Mouse (Mus musculus): ENCODE measurements around the gene Twsg1.

Twsg1 gene

DNA sequence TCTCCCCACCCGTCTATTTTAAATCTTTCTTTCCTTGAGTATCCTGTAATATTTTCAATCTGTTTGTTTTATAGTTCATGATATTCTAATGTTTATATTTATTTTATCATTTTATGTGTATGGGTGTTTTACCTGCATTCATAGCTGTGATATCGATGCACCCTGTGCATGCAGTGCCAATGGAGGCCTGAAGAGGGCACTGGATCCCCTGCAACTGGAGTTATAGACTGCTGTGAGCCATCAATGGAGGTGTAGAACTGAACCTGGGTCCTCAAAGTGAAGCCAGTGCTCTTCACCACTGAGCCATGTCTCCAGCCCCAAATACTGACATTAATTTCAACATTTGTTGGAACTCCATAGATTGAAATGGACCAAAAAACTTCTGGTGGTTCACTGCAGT lies 17.3 kb downstream of the Twsg1 start:
- in situ Hi-C loops (cut with MseI, MboI), result no loop called here

GRCm38 (mm10) chr17:65931525-65931924 lies 19.5 kb downstream of the Twsg1 start:
- in situ Hi-C loops (cut with MseI, MboI), result no loop called here

DNA sequence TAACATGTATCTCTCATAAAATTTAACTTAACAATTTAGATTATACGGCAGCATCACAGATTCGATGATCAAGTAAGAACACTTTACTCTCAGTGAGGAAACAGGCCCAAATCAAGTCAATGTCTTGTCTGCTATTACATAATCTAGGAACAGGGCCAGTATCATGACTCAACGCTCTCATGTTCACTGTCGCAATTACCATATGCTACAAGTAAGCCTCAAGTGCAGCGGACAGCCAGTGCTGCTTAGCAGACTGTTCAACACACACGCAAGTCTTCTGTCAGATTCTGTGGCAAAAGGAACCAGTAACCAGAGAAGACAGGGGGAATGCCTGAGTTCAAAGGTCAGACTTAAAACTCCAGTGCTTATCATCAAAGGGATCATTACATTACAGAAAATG lies 20.1 kb downstream of the Twsg1 start:
- in situ Hi-C loops (cut with MseI, MboI), result no loop called here

- in situ Hi-C loops (cut with MseI, MboI), result no loop called here
These were observed 20.7 kb downstream of the Twsg1 start for GRCm38 (mm10) chr17:65930158-65930826.

DNA sequence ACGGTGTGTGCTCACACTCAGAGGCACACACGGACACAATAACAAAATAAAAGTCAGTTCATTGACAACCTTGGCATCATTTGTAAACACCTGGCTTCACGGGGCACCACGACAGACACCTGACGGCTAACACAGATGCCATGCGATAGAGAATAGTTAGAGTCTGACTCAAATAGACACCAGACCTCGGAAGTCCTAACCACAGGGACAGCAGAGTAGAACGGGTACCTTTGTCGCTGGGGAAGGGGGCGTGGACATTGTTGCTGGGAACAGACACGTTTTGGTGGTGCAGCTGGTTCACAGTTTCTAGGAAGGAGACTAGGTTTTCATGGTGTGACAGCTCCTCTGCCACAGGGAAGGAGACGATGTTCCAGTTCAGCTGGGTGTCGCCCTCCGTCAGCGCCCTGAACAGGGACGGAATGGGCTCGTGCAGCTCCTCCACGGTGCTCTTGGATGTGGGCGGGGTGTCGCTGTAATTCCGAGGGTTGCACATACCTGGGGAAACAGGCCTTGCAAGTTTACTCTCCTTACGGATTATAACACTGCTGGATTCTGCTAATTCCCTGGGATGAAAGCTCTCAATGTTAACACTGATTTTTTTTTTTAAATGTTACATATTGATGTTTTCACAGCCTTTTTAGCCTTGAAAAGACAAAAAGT lies 21.6 kb downstream of the Twsg1 start:
- in situ Hi-C loops (cut with MseI, MboI), result no loop called here

- in situ Hi-C loops (cut with MseI, MboI), result no loop called here
These were observed 23.9 kb downstream of the Twsg1 start for GRCm38 (mm10) chr17:65927077-65927476.

- in situ Hi-C loops (cut with MseI, MboI), result no loop called here
These were observed 26.8 kb downstream of the Twsg1 start for GRCm38 (mm10) chr17:65924218-65924617.

GRCm38 (mm10) chr17:65921975-65922374 lies 29.1 kb downstream of the Twsg1 start:
- in situ Hi-C loops (cut with MseI, MboI), result no loop called here

DNA sequence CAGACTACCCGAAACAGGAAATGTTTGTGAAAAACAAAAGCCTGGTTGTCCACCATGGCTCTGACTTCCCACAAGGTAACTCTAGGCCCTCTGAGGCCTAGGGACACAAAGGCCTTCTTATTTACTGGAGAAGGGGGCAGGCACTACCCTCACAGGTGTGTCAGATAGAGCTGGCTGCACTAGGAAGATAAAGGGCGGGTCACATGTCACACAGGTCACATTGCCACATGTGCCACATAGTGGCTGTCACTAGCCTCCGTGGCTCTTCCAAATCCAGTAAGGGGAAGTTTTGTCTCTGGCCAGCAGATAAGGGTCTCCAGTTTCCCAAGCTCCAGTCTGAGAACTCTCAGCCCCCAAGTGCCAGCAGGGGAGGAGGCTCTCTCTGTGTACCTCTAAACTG lies 31.8 kb downstream of the Twsg1 start:
- in situ Hi-C loops (cut with MseI, MboI), result no loop called here

- in situ Hi-C loops (cut with MseI, MboI), result no loop called here
These were observed 34.8 kb downstream of the Twsg1 start for GRCm38 (mm10) chr17:65916135-65916668.

DNA sequence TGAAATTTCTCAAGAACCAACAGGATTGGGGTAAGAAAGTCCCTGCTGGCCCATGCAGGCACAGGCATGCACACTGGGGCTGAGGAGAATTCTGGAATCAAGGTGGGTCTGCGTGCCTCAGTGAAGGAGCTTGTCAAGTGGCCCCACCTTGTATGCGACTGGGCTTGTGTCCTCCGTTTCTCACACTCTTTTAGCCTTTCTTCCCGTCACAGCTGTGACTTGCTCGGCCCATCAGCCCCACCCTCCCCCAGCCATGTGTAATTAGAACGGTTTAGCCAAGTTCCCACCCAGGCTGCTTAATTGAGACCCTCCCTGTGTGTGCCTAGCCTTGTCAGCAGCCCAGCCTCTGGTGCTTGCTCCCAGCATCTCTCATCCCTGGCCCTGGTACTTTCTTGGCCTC lies 36.9 kb downstream of the Twsg1 start:
- in situ Hi-C loops (cut with MseI, MboI), result no loop called here

GRCm38 (mm10) chr17:65912202-65912601 lies 38.8 kb downstream of the Twsg1 start:
- in situ Hi-C loops (cut with MseI, MboI), result no loop called here

- in situ Hi-C loops (cut with MseI, MboI), result no loop called here
These were observed 39.5 kb downstream of the Twsg1 start for GRCm38 (mm10) chr17:65911285-65912069.

- in situ Hi-C loops (cut with MseI, MboI), result no loop called here
These were observed 42.8 kb downstream of the Twsg1 start for GRCm38 (mm10) chr17:65908270-65908669.

- in situ Hi-C loops (cut with MseI, MboI), result no loop called here
These were observed 44.1 kb downstream of the Twsg1 start for GRCm38 (mm10) chr17:65906895-65907401.

- in situ Hi-C loops (cut with MseI, MboI), result no loop called here
These were observed 44.6 kb downstream of the Twsg1 start for GRCm38 (mm10) chr17:65906313-65906894.

DNA sequence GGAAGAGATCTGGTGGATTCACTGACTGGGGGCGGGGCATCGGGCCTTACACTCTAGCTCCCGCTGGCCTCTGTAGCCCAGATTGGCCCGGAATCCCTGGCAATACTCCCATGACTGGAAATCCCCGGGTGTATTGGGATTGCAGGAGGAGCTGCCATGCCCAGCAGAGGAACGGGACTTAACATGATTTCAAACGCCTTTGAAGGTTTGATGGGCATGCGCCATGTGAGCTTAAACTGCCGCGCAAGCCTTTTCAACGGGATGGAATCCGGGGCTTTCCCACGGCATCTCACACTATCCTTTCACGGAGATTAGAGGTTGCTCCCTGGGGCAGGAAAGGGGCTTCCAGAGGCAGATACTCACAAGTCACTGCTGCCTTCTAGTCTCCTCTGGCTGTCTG lies 45.8 kb downstream of the Twsg1 start:
- in situ Hi-C loops (cut with MseI, MboI), result no loop called here

DNA sequence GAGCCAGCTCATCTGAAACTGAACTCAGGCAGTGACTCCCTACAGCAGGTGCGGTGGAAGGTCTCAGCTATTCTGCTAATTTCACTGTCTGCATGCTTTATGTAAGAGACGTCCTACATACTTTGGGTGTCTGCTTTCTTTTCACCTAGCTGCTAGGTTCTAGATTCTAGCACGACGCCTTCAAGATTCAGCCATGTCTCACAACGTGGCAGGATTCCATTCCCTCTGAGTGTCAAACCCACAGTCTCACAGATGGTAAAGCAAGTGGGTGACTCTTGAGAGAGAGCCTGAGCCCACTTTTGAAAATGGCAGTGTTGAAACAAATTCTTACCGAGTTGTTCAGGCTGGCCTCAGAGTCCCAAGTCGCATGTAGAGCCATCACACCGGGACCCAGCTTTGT lies 47.2 kb downstream of the Twsg1 start:
- in situ Hi-C loops (cut with MseI, MboI), result no loop called here

DNA sequence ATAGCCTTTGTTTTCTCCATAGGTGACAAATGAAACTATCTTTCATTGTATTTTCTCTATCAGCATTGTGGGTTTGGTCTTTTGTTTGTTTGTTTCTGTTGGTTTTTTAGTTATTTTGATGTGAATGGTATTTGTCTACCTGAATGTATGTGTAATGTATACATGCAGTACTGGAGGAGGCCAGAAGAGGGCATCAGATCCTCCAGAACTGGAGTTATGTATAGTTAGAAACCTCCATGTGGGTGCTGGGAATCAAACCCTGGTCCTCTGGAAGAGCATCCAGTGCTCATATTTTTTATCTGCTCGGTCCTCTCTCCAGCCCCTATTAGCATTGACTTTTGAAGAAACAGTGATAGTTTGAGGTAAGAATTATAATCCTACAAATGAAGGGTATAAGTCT lies 48.0 kb downstream of the Twsg1 start:
- in situ Hi-C loops (cut with MseI, MboI), result no loop called here

DNA sequence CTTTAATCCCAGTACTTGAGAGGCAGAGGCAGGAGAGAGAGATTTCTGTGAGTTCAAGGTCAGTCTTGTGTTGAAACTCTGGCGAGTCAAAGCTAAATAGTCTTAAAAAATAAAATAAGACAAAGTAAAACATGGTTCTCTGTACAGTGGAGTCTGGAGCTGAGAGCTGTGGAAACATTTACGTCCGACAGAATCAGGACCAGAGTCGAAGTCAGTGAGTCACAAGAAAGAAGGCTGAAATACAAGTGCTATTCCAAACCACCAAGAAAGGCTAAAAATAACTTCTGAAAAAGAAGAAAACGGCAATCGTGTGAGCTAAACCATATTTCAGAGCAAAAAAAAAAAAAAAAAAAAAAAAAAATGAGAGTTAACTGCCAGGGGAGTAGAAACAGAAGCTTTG lies 48.7 kb downstream of the Twsg1 start:
- in situ Hi-C loops (cut with MseI, MboI), result no loop called here

DNA sequence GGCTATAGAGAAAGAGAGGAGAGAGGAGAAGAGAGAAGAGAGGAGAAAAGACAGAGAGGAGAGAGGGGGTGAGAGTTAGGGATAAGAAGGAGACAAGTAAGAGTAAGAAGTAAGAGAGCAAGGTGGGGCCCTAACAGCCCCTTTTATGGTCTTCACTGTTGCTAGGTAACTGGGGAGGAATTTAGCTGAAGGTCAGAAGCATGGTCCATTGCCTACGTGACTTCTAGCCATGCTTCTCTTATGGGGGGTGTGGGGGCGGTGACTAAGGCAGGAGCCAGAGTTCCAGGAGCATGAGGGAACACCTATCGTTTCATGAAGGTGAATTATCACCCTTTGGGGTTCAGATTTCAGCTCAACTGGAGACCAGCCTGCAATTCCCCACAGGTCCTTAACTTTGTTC lies 55.0 kb downstream of the Twsg1 start:
- in situ Hi-C loops (cut with MseI, MboI), result no loop called here

DNA sequence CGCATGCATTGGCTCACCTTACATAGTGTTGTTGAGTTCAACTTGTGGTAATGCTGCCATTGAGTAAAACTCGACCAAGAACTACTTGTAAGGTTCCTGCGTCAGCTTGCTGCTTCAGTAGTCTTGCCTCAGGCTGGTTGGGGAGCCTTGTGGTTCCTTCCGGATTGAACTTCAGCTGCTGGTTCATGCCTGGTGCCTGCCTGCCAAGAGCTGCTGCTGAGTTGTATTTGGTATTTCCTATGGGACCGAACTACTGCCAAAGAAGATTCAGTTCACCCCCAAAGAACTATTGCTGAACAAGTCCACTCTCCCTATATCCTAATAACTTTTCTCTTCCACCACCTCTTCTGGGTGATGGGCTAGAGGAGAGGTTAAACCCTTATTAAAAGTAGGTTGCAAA lies 61.5 kb downstream of the Twsg1 start:
- in situ Hi-C loops (cut with MseI, MboI), result no loop called here
